Mouse (Mus musculus) bone marrow macrophage, adult 2 months (primary cell): ENCODE results near the gene Ap3m1. TPM values are rescaled to one million over a fixed set of nuclear protein-coding genes. Genes with fewer than 3 reads are reported as not detected.

Source experiments
- H3K27ac ChIP-seq: 2 replicates; pipeline ENCODE4 v1.5.1; 2012; ENCODE audit warnings: low read depth, low read length; ENCODE audit not compliant: insufficient read depth
- H3K4me1 ChIP-seq: 2 replicates; pipeline ENCODE4 v1.6.1; 2012; ENCODE audit warnings: low read length; ENCODE audit not compliant: control insufficient read depth, insufficient read depth
- H3K4me3 ChIP-seq: 2 replicates; pipeline ENCODE4 v1.5.1; 2012; ENCODE audit warnings: mild to moderate bottlenecking, low read length, moderate library complexity; ENCODE audit not compliant: insufficient read depth
- CTCF ChIP-seq: IDR thresholded peaks from 2 replicates; pipeline ENCODE4 v1.5.1; 2012; ENCODE audit warnings: low read depth, mild to moderate bottlenecking, low read length, moderate library complexity
- POLR2A ChIP-seq: IDR thresholded peaks from 2 replicates; pipeline ENCODE4 v1.6.1; 2012; ENCODE audit warnings: mild to moderate bottlenecking, low read depth, low read length, borderline replicate concordance
- polyA plus RNA-seq: library from polyadenylated mRNA; stranded (reverse); fragments of >200 nt; gene quantifications from 2 replicates; pipeline ENCODE4 v1.2.4, GENCODE M21; 2012; ENCODE audit not compliant: missing spikeins, insufficient read depth, insufficient read length

Gene Ap3m1
- polyA plus RNA-seq, 1 experiment: 37.8 TPM

- H3K4me1 ChIP-seq: peaks cover 27% of the 10 kb centered on the region
- no peak overlapping the region for H3K4me3 ChIP-seq
- no peak for TF ChIP-seq POLR2A
- TF ChIP-seq CTCF: no peak
- no peak overlapping the region for H3K27ac ChIP-seq
These were observed 35.2 kb upstream of the Ap3m1 start for GRCm38 (mm10) chr14:21087390-21088060.

- Histone ChIP-seq H3K4me3 (no peak overlapping the region), H3K27ac (no peak overlapping the region), H3K4me1 (peaks cover 27% of the 10 kb centered on the region)
- no peak for TF ChIP-seq CTCF
- TF ChIP-seq POLR2A: no peak
These were observed 34.6 kb upstream of the Ap3m1 start for GRCm38 (mm10) chr14:21086827-21087351.

GRCm38 (mm10) chr14:21086106-21086505 lies 33.8 kb upstream of the Ap3m1 start:
- H3K27ac ChIP-seq: no peak overlapping the region
- peaks cover 27% of the 10 kb centered on the region for H3K4me1 ChIP-seq

GRCm38 (mm10) chr14:21085666-21086065 lies 33.4 kb upstream of the Ap3m1 start:
- Histone ChIP-seq H3K27ac (no peak overlapping the region), H3K4me3 (no peak overlapping the region), H3K4me1 (peaks cover 24% of the 10 kb centered on the region)
- TF ChIP-seq CTCF: no peak
- no peak for TF ChIP-seq POLR2A

More at GRCm38 (mm10) chr14:21086106-21086505, 33.8 kb upstream of the Ap3m1 start:
- no peak overlapping the region for H3K4me3 ChIP-seq
- TF ChIP-seq POLR2A (no peak), CTCF (no peak)

GRCm38 (mm10) chr14:21082823-21083222 lies 30.5 kb upstream of the Ap3m1 start:
- no peak for TF ChIP-seq POLR2A
- no peak for TF ChIP-seq CTCF
- H3K4me3 ChIP-seq: no peak overlapping the region
- no peak overlapping the region for H3K27ac ChIP-seq
- peaks cover 15% of the 10 kb centered on the region for H3K4me1 ChIP-seq

DNA sequence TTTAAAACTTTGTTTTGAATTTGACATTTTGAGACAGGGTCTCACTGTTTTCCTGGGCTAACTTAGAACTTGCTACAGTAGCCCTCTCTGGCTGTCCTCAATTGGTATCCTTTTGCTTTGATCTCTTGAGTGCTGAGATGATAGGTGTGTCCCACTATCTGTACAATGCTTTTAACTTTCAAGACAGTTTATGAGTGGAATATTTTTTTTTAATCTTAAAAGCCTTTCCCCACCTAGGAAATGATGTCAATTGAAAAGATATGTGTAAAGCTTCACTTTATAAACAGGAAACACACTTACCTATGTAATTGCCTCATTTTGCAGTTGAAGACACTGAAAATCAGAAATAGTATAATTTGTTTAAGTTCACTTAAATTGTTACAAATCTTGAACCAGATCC lies 26.2 kb upstream of the Ap3m1 start:
- TF ChIP-seq CTCF: no peak
- no peak for TF ChIP-seq POLR2A
- Histone ChIP-seq H3K27ac (no peak overlapping the region), H3K4me1 (peaks cover 23% of the 10 kb centered on the region), H3K4me3 (no peak overlapping the region)

- H3K4me1 ChIP-seq: peaks cover 23% of the 10 kb centered on the region
- TF ChIP-seq POLR2A (no peak), CTCF (no peak)
- H3K27ac ChIP-seq: no peak overlapping the region
- no peak overlapping the region for H3K4me3 ChIP-seq
These were observed 25.6 kb upstream of the Ap3m1 start for GRCm38 (mm10) chr14:21077939-21078338.

GRCm38 (mm10) chr14:21076501-21077194 lies 24.3 kb upstream of the Ap3m1 start:
- TF ChIP-seq POLR2A: no peak
- TF ChIP-seq CTCF: no peak
- Histone ChIP-seq H3K27ac (no peak overlapping the region), H3K4me1 (peaks cover 22% of the 10 kb centered on the region), H3K4me3 (peak overlapping the region; percentile 89)

DNA sequence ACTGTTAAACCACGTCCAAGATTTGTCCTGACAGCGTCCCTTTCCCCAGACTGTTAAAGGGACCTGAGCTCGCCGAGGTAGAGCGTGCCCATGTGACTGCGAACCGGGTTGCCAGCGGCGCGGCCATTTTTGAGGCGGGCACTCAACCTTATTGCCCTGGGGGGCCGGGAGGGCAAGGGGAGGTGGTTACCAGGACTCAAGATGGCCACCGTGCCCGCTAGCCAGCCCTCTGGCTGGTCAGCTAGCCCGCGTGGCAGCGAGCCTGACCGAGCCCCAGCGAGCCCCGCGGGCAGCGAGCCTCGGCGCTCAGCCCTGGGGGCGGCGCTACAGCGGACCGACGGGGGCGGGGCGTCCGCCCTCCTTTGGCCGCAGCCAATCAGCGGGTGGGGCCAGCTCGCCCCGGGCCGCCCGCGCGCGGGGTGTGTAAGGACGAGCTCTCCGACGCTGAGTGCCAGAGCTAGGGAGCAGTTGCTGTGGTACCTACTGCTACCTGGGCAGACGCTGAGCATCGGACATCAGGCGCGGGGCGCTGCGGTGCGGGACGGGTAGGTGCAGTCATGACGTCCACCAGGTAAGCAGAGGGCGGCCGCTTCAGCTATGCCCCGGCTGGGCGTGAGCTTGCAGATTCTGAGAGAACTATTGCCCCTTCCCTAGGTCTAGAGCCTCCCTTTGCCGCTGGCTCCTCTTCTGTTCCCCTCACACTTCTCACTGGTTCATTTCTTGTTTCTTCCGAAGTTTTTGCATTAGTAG lies 23.6 kb upstream of the Ap3m1 start:
- TF ChIP-seq CTCF: no peak
- TF ChIP-seq POLR2A: 0 out of 2 replicates have a peak, but pooled peaks have one; percentile 75
- peaks cover 21% of the 10 kb centered on the region for H3K4me1 ChIP-seq
- peak overlapping the region; percentile 89 for H3K4me3 ChIP-seq
- H3K27ac ChIP-seq: peak overlapping the region; percentile 50
